Mouse (Mus musculus) kidney, postnatal 0 days (tissue): ENCODE results near the gene Pik3cb. TPM values are rescaled to one million over a fixed set of nuclear protein-coding genes. Genes with fewer than 3 reads are reported as not detected.

ENCODE experiments used
- ATAC-seq: fragments of 200-750 bp; cut with Nextera tagmentation; replicated peaks from 2 replicates; pipeline ENCODE4 v1.8.0; 2017; ENCODE audit warnings: low read depth, moderate number of reproducible peaks, moderate TSS enrichment, moderate library complexity; ENCODE audit not compliant: low FRiP score
- DNase-seq: peaks from one replicate; pipeline ENCODE4 v3.0.0-alpha.2; 2016; ENCODE audit warnings: low spot score
- H3K27ac ChIP-seq: fragments of 300-500 bp; sonication (generic); 2 replicates; pipeline ENCODE4 v1.5.1; 2014; ENCODE audit warnings: mild to moderate bottlenecking
- H3K27me3 ChIP-seq: fragments of 300-500 bp; sonication (generic); 2 replicates; pipeline ENCODE4 v1.6.1; 2014; ENCODE audit warnings: low read length, mixed read lengths; ENCODE audit not compliant: insufficient read depth
- H3K36me3 ChIP-seq: fragments of 300-500 bp; sonication (generic); 2 replicates; pipeline ENCODE4 v1.6.1; 2014; ENCODE audit warnings: low read length, mixed read lengths; ENCODE audit not compliant: insufficient read depth
- H3K4me1 ChIP-seq: fragments of 300-500 bp; sonication (generic); replicated peaks from 2 replicates; pipeline ENCODE4 v1.6.1; 2014; ENCODE audit warnings: antibody characterized with exemption, low read length, mixed read lengths; ENCODE audit not compliant: insufficient read depth
- H3K4me2 ChIP-seq: fragments of 300-500 bp; sonication (generic); 2 replicates; pipeline ENCODE4 v1.6.1; 2014; ENCODE audit warnings: mild to moderate bottlenecking, low read length, moderate library complexity, mixed read lengths
- H3K4me3 ChIP-seq: fragments of 300-500 bp; sonication (generic); replicated peaks from 2 replicates; pipeline ENCODE4 v1.5.1; 2014; ENCODE audit warnings: low read depth, low read length
- H3K9ac ChIP-seq: fragments of 300-500 bp; sonication (generic); 2 replicates; pipeline ENCODE4 v1.6.1; 2014; ENCODE audit warnings: low read depth, low read length
- H3K9me3 ChIP-seq: fragments of 300-500 bp; sonication (generic); replicated peaks from 2 replicates; pipeline ENCODE4 v1.6.1; 2016; ENCODE audit warnings: low read length, inconsistent platforms, mixed read lengths
- CTCF ChIP-seq: IDR thresholded peaks from 2 replicates; pipeline ENCODE4 v1.5.1; 2016; ENCODE audit warnings: antibody characterized with exemption, low read depth, mild to moderate bottlenecking, moderate library complexity
- WGBS: fragments of 180-500 bp; shearing (Covaris S2); extraction: QIAGEN DNeasy Blood & Tissue Kit; methylation state at CpG from one replicate; pipeline ENCODE4 v1.1.7; 2014; 5-methylcytosine and 5-hydroxymethylcytosine counted together
- polyA plus RNA-seq: library from polyadenylated mRNA; unstranded; fragments of >200 nt; fragmentation: Nextera tagmentation; extraction: Ambion mirVana; gene quantifications from 2 replicates; pipeline ENCODE4 v1.2.1, GENCODE M21; 2015

Gene Pik3cb
- polyA plus RNA-seq, 1 experiment from 2014 or later: 1.3 TPM

GRCm38 (mm10) chr9:99172811-99173210 lies 32.4 kb upstream of the Pik3cb start:
- Histone ChIP-seq H3K4me1 (no peaks in the 10 kb centered on the region), H3K27me3 (no peaks in the 10 kb centered on the region), H3K9me3 (no peaks in the 10 kb centered on the region), H3K4me3 (no peak overlapping the region), H3K4me2 (no peak overlapping the region), H3K36me3 (no peaks in the 10 kb centered on the region), H3K27ac (no peak overlapping the region), H3K9ac (no peak overlapping the region)
- WGBS: 66% methylated on average over 2 of the region's 2 CpGs
- no peak for DNase-seq
- TF ChIP-seq CTCF: no peak
- ATAC-seq: no peak

- Histone ChIP-seq H3K9me3 (no peaks in the 10 kb centered on the region), H3K4me2 (no peak overlapping the region), H3K4me1 (no peaks in the 10 kb centered on the region), H3K27ac (no peak overlapping the region), H3K27me3 (no peaks in the 10 kb centered on the region), H3K36me3 (no peaks in the 10 kb centered on the region), H3K9ac (no peak overlapping the region), H3K4me3 (no peak overlapping the region)
- no peak for DNase-seq
- no peak for ATAC-seq
- no peak for TF ChIP-seq CTCF
- 32% methylated on average over 10 of the region's 10 CpGs for WGBS
These were observed 30.8 kb upstream of the Pik3cb start for GRCm38 (mm10) chr9:99171186-99171585.

GRCm38 (mm10) chr9:99169029-99169428 lies 28.6 kb upstream of the Pik3cb start:
- Histone ChIP-seq H3K4me2 (no peak overlapping the region), H3K9me3 (no peaks in the 10 kb centered on the region), H3K4me3 (no peak overlapping the region), H3K27me3 (no peaks in the 10 kb centered on the region), H3K36me3 (no peaks in the 10 kb centered on the region), H3K4me1 (no peaks in the 10 kb centered on the region), H3K9ac (no peak overlapping the region), H3K27ac (no peak overlapping the region)
- ATAC-seq: no peak
- WGBS: 56% methylated on average over 4 of the region's 4 CpGs
- no peak for DNase-seq
- TF ChIP-seq CTCF: no peak

DNA sequence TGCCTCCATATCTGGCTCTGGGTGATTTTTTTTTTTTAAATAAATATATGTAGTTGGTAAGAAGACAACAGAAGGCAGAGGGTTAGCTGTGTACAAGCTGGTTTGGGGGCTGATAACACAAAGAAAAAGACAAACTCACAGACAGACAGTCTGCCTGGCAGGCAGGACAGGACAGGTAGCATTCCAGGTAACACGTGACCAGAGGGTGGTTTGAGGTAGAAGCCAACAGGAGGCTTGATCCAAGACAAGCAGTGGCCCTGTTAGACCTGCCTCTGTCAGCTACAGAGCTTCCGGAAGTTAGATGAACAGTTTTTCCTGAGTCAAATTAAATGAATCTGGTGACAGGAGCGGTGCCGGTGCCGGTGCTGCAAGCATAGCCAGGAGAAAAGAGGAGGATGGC lies 26.5 kb upstream of the Pik3cb start:
- Histone ChIP-seq H3K27me3 (no peaks in the 10 kb centered on the region), H3K4me1 (no peaks in the 10 kb centered on the region), H3K4me3 (no peak overlapping the region), H3K4me2 (no peak overlapping the region), H3K36me3 (no peaks in the 10 kb centered on the region), H3K27ac (no peak overlapping the region), H3K9me3 (no peaks in the 10 kb centered on the region), H3K9ac (no peak overlapping the region)
- no peak for ATAC-seq
- no peak for DNase-seq
- no peak for TF ChIP-seq CTCF
- WGBS: 69% methylated on average over 5 of the region's 5 CpGs

DNA sequence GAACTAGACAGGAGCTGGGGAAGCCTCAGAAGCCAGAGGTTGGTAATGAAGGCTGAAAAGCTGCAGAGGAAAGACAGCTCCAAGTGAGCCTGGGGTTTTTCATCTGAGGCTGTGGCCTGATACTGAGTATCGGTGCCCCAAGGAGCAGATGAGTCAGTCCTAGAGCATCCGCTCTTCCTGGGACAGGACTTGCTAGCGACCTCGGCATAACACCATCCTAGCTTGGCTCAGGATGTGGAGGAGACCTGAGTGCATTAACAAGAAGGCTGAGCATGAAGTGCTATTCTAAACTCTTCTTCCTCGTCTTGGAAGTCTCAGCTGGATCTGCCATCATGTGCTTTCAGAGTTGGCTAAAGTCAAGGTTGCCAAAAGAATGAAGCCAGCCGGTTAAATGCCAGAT lies 25.5 kb upstream of the Pik3cb start:
- no peak for TF ChIP-seq CTCF
- ATAC-seq (no peak), DNase-seq (no peak)
- Histone ChIP-seq H3K4me2 (no peak overlapping the region), H3K27ac (no peak overlapping the region), H3K9ac (no peak overlapping the region), H3K36me3 (no peaks in the 10 kb centered on the region), H3K4me3 (no peak overlapping the region), H3K9me3 (no peaks in the 10 kb centered on the region), H3K4me1 (no peaks in the 10 kb centered on the region), H3K27me3 (no peaks in the 10 kb centered on the region)
- 73% methylated on average over 6 of the region's 6 CpGs for WGBS

GRCm38 (mm10) chr9:99164664-99165226 lies 24.3 kb upstream of the Pik3cb start:
- H3K4me1 ChIP-seq: no peaks in the 10 kb centered on the region
- H3K4me2 ChIP-seq: no peak overlapping the region
- H3K36me3 ChIP-seq: no peaks in the 10 kb centered on the region
- TF ChIP-seq CTCF: no peak
- H3K9me3 ChIP-seq: no peaks in the 10 kb centered on the region
- H3K4me3 ChIP-seq: no peak overlapping the region
- ATAC-seq (no peak), DNase-seq (peak; percentile 47)
- H3K27ac ChIP-seq: no peak overlapping the region
- WGBS: 26% methylated on average over 3 of the region's 3 CpGs
- no peak overlapping the region for H3K9ac ChIP-seq
- H3K27me3 ChIP-seq: no peaks in the 10 kb centered on the region

- TF ChIP-seq CTCF: no peak
- DNase-seq (no peak), ATAC-seq (no peak)
- Histone ChIP-seq H3K4me1 (no peaks in the 10 kb centered on the region), H3K9ac (no peak overlapping the region), H3K4me3 (no peak overlapping the region), H3K27ac (no peak overlapping the region), H3K36me3 (no peaks in the 10 kb centered on the region), H3K4me2 (no peak overlapping the region), H3K9me3 (no peaks in the 10 kb centered on the region), H3K27me3 (no peaks in the 10 kb centered on the region)
- WGBS: 61% methylated on average over 9 of the region's 9 CpGs
These were observed 23.7 kb upstream of the Pik3cb start for GRCm38 (mm10) chr9:99164148-99164503.
